Mouse (Mus musculus): ENCODE results near the gene Cass4.

GRCm38 (mm10) chr2:172439843-172440639, 46.4 kb downstream of the Cass4 start, which contains the start of gene Rtf2:
- TF ChIP-seq CTCF (IDR thresholded peaks at IDR 0.05; ENCODE audit: low read depth, low read length) = no peak
- TF ChIP-seq GATA1 (IDR thresholded peaks at IDR 0.05; ENCODE audit: borderline replicate concordance, low read length) = no peak
- no peak for TF ChIP-seq POLR2AphosphoS5 (IDR thresholded peaks at IDR 0.05; ENCODE audit: insufficient replicate concordance, low read depth, low read length)
- TF ChIP-seq TAL1 (conservative IDR thresholded peaks at IDR 0.05; ENCODE audit: low read depth, low read length) = no peak
- TF ChIP-seq GATA2 (IDR thresholded peaks at IDR 0.05; ENCODE audit: borderline replicate concordance, low read depth, low read length) = no peak

All from G1E (cell line).